Mouse (Mus musculus) heart, adult 2 months (tissue): ENCODE data around the gene Bzw2. TPM values are rescaled to one million over a fixed set of nuclear protein-coding genes. Genes with fewer than 3 reads are reported as not detected.

ENCODE experiments used
- DNase-seq, 2 experiments: peaks; one replicate each; pipeline ENCODE4 v3.0.0; 2021
- H3K27ac ChIP-seq: fragments of 200-600 bp; 2 replicates; pipeline ENCODE4 v1.8.1; 2022
- H3K27me3 ChIP-seq: fragments of 200-500 bp; 2 replicates; pipeline ENCODE4 v1.6.1; 2012; ENCODE audit warnings: mild to moderate bottlenecking, low read length, inconsistent platforms, mixed read lengths; ENCODE audit not compliant: control insufficient read depth, insufficient read depth
- H3K36me3 ChIP-seq: fragments of 200-500 bp; 2 replicates; pipeline ENCODE4 v1.6.1; 2012; ENCODE audit warnings: low read length, inconsistent platforms; ENCODE audit not compliant: control insufficient read depth, insufficient read depth
- H3K4me1 ChIP-seq: fragments of 200-500 bp; 2 replicates; pipeline ENCODE4 v1.6.1; 2011; ENCODE audit warnings: low read length; ENCODE audit not compliant: control insufficient read depth, insufficient read depth
- H3K4me3 ChIP-seq: fragments of 200-600 bp; 2 replicates; pipeline ENCODE4 v1.8.1; 2022
- H3K79me2 ChIP-seq: fragments of 200-500 bp; replicated peaks from 2 replicates; pipeline ENCODE4 v1.6.1; 2012; ENCODE audit warnings: mild to moderate bottlenecking, inconsistent platforms, low read length, moderate library complexity, mixed read lengths; ENCODE audit not compliant: control insufficient read depth, insufficient read depth
- H3K9ac ChIP-seq: fragments of 200-500 bp; 2 replicates; pipeline ENCODE4 v1.6.1; 2012; ENCODE audit warnings: low read depth, mild to moderate bottlenecking, control low read depth, inconsistent platforms, low read length, mixed read lengths
- CTCF ChIP-seq: fragments of 200-600 bp; IDR thresholded peaks from 2 replicates; pipeline ENCODE4 v1.8.1; 2022; ENCODE audit warnings: antibody characterized with exemption, mild to moderate bottlenecking, moderate library complexity
- EP300 ChIP-seq: fragments of 200-500 bp; IDR thresholded peaks from 2 replicates; pipeline ENCODE4 v1.6.1; 2011; ENCODE audit warnings: low read depth, low read length, control low read depth; ENCODE audit not compliant: insufficient read depth
- POLR2A ChIP-seq: fragments of 200-500 bp; IDR thresholded peaks from 2 replicates; pipeline ENCODE4 v1.6.1; 2011; ENCODE audit warnings: mild to moderate bottlenecking, low read depth, low read length, control low read depth; ENCODE audit not compliant: insufficient read depth
- WGBS: fragments of 180-500 bp; shearing (Covaris S2); methylation state at CpG from one replicate; pipeline ENCODE4 v1.1.7; 2018; 5-methylcytosine and 5-hydroxymethylcytosine counted together
- intact Hi-C: fragments of 180-260 bp; cut with DNase I; formaldehyde crosslinking; loops from one replicate; pipeline ENCODE4 v1.15.1; 2025
- polyA plus RNA-seq: library from polyadenylated mRNA; depleted of rRNA; stranded (reverse); fragments of >200 nt; gene quantifications from 2 replicates; pipeline ENCODE4 v1.2.3, GENCODE M21; 2012; rRNA removed
- total RNA-seq, 2 experiments: library from RNA; stranded (reverse); gene quantifications; 2 replicates each; pipeline ENCODE4 v1.2.3; 2021

Gene Bzw2
- total and polyA plus RNA-seq, 3 experiments, result 67.3 to 199 (median 175) TPM

DNA sequence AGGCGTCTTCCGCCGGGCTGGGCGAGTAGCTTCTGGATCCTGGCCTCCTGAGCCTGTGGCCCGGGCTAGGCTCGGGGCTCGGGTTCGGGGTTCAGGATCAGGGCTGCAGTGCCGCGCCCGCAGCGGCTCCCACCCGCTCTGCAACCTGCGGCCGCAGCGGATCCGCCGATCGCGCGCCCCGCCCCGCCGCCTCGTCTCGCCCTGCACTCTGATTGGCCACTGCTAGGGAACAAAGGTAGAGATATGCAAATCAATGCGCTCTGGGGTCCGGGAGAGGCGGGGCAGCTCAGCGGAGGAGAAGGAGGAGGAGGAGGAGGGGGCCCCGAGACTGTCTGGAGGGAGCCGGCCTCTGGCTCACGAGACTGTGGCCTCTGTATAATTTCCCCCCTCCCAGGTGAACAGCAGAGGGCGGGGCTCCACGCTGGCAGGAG lies 115.5 kb downstream of the Bzw2 start, which contains the start of gene Tspan13:
Gene Tspan13, minus strand, starts transcription at position 153 of the 431 bp plus-strand sequence.
- H3K27ac ChIP-seq, result peak within 1 kb of the TSS; percentile 93
- no peaks in the 10 kb centered on the region for H3K4me1 ChIP-seq
- no peaks in the 10 kb centered on the region for H3K79me2 ChIP-seq
- peak; percentile 88 to 93 for DNase-seq
- WGBS, result under 1% methylated on average over 34 of the region's 35 CpGs
- intact Hi-C loops, result loop anchor here (5.0 to 10.0 kb wide), 4 partner anchors 45 to 508 kb away; partner anchors contain the start of genes Ahr, Ankmy2, Bzw2 and D630036H23Rik
- peak within 1 kb of the TSS; percentile 86 for H3K9ac ChIP-seq
- H3K27me3 ChIP-seq, result no peaks in the 10 kb centered on the region
- peak within 1 kb of the TSS; percentile 97 for H3K4me3 ChIP-seq
- peaks cover 2% of the 10 kb centered on the region; the same call in 1 of the 2 replicates for H3K36me3 ChIP-seq
- TF ChIP-seq CTCF (peak; percentile 42), POLR2A (peak; percentile 78), EP300 (0 out of 2 replicates have a peak, but pooled peaks have one; percentile 7)

Other genes with a start within 250 kb of the Bzw2 start
- gene Agr3, start 232.5 kb downstream of the Bzw2 start, total RNA-seq, result not detected
- gene Agr3, start 232.5 kb downstream of the Bzw2 start, polyA plus RNA-seq, result 0.37 TPM in 1 of 2 replicates, not detected in the other
- gene Agr2, start 165.2 kb downstream of the Bzw2 start, total RNA-seq, result not detected
- gene Agr2, start 165.2 kb downstream of the Bzw2 start, polyA plus RNA-seq, result 2.5 TPM in 1 of 2 replicates, not detected in the other
- gene Tspan13, start 115.6 kb downstream of the Bzw2 start, total RNA-seq, result 10 to 100 TPM; 41.2 to 47.2 TPM
- gene Tspan13, start 115.6 kb downstream of the Bzw2 start, polyA plus RNA-seq, result 61.1 and 73.0 TPM in 2 replicates
- 10 to 100 TPM; 13.3 to 15.5 TPM for gene Ankmy2, start 966 bp downstream of the Bzw2 start, total RNA-seq
- 7.0 and 12.4 TPM in 2 replicates for gene Ankmy2, start 966 bp downstream of the Bzw2 start, polyA plus RNA-seq
- gene Lrrc72, start 95.3 kb upstream of the Bzw2 start, total RNA-seq, result not detected
- gene Lrrc72, start 95.3 kb upstream of the Bzw2 start, polyA plus RNA-seq, result not detected in 2 replicates
- under 1 TPM; 0.27 to 0.31 TPM for gene Sostdc1, start 156.1 kb upstream of the Bzw2 start, total RNA-seq
- gene Sostdc1, start 156.1 kb upstream of the Bzw2 start, polyA plus RNA-seq, result 0.49 and 0.73 TPM in 2 replicates
- gene Ispd, start 223.4 kb upstream of the Bzw2 start, total RNA-seq, result 1 to 10 TPM; 4.4 to 5.1 TPM
- 2.0 TPM in 2 replicates for gene Ispd, start 223.4 kb upstream of the Bzw2 start, polyA plus RNA-seq
- 1 to 10 TPM; 1.2 to 1.3 TPM for gene D630036H23Rik, start 224.1 kb upstream of the Bzw2 start, total RNA-seq
- 0.26 and 0.59 TPM in 2 replicates for gene D630036H23Rik, start 224.1 kb upstream of the Bzw2 start, polyA plus RNA-seq